In genomic region chr16:21769667-21770066, GRCm38 (mm10) we compare ENCODE assay signal across 10 mouse cellular contexts. TPM values are rescaled to one million over a fixed set of nuclear protein-coding genes. Genes with fewer than 3 reads are reported as not detected.
DNase-seq lines count a peak whose midpoint lies in the region; ATAC-seq and TF ChIP-seq lines count a peak whose summit lies in the region.
"Had no signal": no experiment of that assay in that cellular context is flagged by ENCODE, and none has a peak within 500 bp of the region (broad histone marks: within the 10 kb centered on the region; RNA-seq: fewer than 3 reads in every experiment).

No protein-coding gene starts in this region.

- H3K36me3 ChIP-seq in hindbrain, embryonic 14.5 days (replicated peaks; ENCODE audit: control insufficient read depth, insufficient read depth), result no peaks in the 10 kb centered on the region
- no peaks in the 10 kb centered on the region for H3K36me3 ChIP-seq in hindbrain, embryonic 11.5 days (ENCODE audit: control insufficient read depth, insufficient read depth, low read length)
- H3K36me3 ChIP-seq in E14TG2a.4 (ENCODE audit: insufficient read depth, low read length), result no peaks in the 10 kb centered on the region
- H3K36me3 ChIP-seq in lung, embryonic 14.5 days (ENCODE audit: insufficient read depth), result no peaks in the 10 kb centered on the region
- H3K36me3 ChIP-seq: lung, embryonic 15.5 days; neural tube, embryonic 13.5 days had no signal

- no peaks in the 10 kb centered on the region for H3K4me1 ChIP-seq in hindbrain, embryonic 14.5 days (replicated peaks; ENCODE audit: control insufficient read depth, insufficient read depth, low read length)
- H3K4me1 ChIP-seq in hindbrain, embryonic 11.5 days (replicated peaks; ENCODE audit: control insufficient read depth, insufficient read depth, low read length), result no peaks in the 10 kb centered on the region
- H3K4me1 ChIP-seq in E14TG2a.4 (replicated peaks; ENCODE audit: low read depth, low read length), result no peaks in the 10 kb centered on the region
- H3K4me1 ChIP-seq in lung, embryonic 14.5 days (ENCODE audit: insufficient read depth), result no peaks in the 10 kb centered on the region
- H3K4me1 ChIP-seq: lung, embryonic 15.5 days; neural tube, embryonic 13.5 days had no signal

- no peak for ATAC-seq in hindbrain, embryonic 14.5 days (ENCODE audit: low FRiP score)
- ATAC-seq in hindbrain, embryonic 11.5 days (ENCODE audit: low FRiP score), result no peak
- no peak for ATAC-seq in lung, embryonic 14.5 days (ENCODE audit: insufficient read depth)

- no peak overlapping the region for H3K27ac ChIP-seq in hindbrain, embryonic 14.5 days
- no peak overlapping the region for H3K27ac ChIP-seq in hindbrain, embryonic 11.5 days (ENCODE audit: low read depth, low read length)
- H3K27ac ChIP-seq in lung, embryonic 14.5 days (ENCODE audit: low read depth), result no peak overlapping the region
- H3K27ac ChIP-seq: lung, embryonic 15.5 days; neural tube, embryonic 13.5 days had no signal

- H3K9me3 ChIP-seq in hindbrain, embryonic 14.5 days (ENCODE audit: control insufficient read depth, low read length), result no peaks in the 10 kb centered on the region
- H3K9me3 ChIP-seq in hindbrain, embryonic 11.5 days (ENCODE audit: control insufficient read depth, low read length), result no peaks in the 10 kb centered on the region
- no peaks in the 10 kb centered on the region for H3K9me3 ChIP-seq in E14TG2a.4 (ENCODE audit: low read length)
- H3K9me3 ChIP-seq in lung, embryonic 14.5 days (ENCODE audit: low read depth, low read length), result no peaks in the 10 kb centered on the region
- H3K9me3 ChIP-seq: lung, embryonic 15.5 days; neural tube, embryonic 13.5 days had no signal

- peak; percentile 7; the same call in 1 of the 2 replicates for TF ChIP-seq CTCF in E14TG2a.4 (conservative IDR thresholded peaks at IDR 0.05; ENCODE audit: low read length)
- TF ChIP-seq CTCF in lung, embryonic 14.5 days (IDR thresholded peaks at IDR 0.05; ENCODE audit: low read depth), result peak; percentile 41

- no peak overlapping the region for H3K9ac ChIP-seq in hindbrain, embryonic 14.5 days
- no peak overlapping the region for H3K9ac ChIP-seq in hindbrain, embryonic 11.5 days (ENCODE audit: low read depth, low read length)
- H3K9ac ChIP-seq in lung, embryonic 14.5 days, result no peak overlapping the region
- H3K9ac ChIP-seq: lung, embryonic 15.5 days; neural tube, embryonic 13.5 days had no signal

- H3K4me2 ChIP-seq in hindbrain, embryonic 14.5 days (replicated peaks), result no peak overlapping the region
- H3K4me2 ChIP-seq in hindbrain, embryonic 11.5 days (replicated peaks; ENCODE audit: low read depth, low read length), result no peak overlapping the region
- H3K4me2 ChIP-seq in lung, embryonic 14.5 days, result no peak overlapping the region
- H3K4me2 ChIP-seq: lung, embryonic 15.5 days; neural tube, embryonic 13.5 days had no signal

- H3K4me3 ChIP-seq in hindbrain, embryonic 14.5 days (replicated peaks; ENCODE audit: low read length), result no peak overlapping the region
- H3K4me3 ChIP-seq in hindbrain, embryonic 11.5 days (ENCODE audit: low read depth, low read length), result no peak overlapping the region
- H3K4me3 ChIP-seq in E14TG2a.4 (replicated peaks; ENCODE audit: low read length), result no peak overlapping the region
- no peak overlapping the region for H3K4me3 ChIP-seq in lung, embryonic 14.5 days (ENCODE audit: low read depth, low read length)
- H3K4me3 ChIP-seq: erythroblast, embryonic 14.5 days; lung, embryonic 15.5 days; neural tube, embryonic 13.5 days had no signal

- 84% methylated on average over 5 of the region's 5 CpGs for WGBS in hindbrain, embryonic 14.5 days
- WGBS in hindbrain, embryonic 11.5 days, result 79% methylated on average over 5 of the region's 5 CpGs
- 75% methylated on average over 5 of the region's 5 CpGs for WGBS in lung, embryonic 14.5 days

- H3K27me3 ChIP-seq in hindbrain, embryonic 14.5 days (ENCODE audit: control insufficient read depth, insufficient read depth, low read length), result no peaks in the 10 kb centered on the region
- H3K27me3 ChIP-seq in hindbrain, embryonic 11.5 days (ENCODE audit: control insufficient read depth, insufficient read depth, low read length), result no peaks in the 10 kb centered on the region
- H3K27me3 ChIP-seq in E14TG2a.4 (ENCODE audit: insufficient read depth, low read length), result no peaks in the 10 kb centered on the region
- H3K27me3 ChIP-seq in lung, embryonic 14.5 days (ENCODE audit: insufficient read depth, low read length), result no peaks in the 10 kb centered on the region
- H3K27me3 ChIP-seq: lung, embryonic 15.5 days; neural tube, embryonic 13.5 days had no signal

- DNase-seq in hindbrain, embryonic 14.5 days (ENCODE audit: low spot score), result peak; percentile 30
- DNase-seq in hindbrain, embryonic 11.5 days (ENCODE audit: low spot score), result no peak
- DNase-seq in 416B (ENCODE audit: low read depth), result peak; percentile 43
- peak; percentile 29 for DNase-seq in lung, embryonic 14.5 days
- no peak for DNase-seq in spleen, postnatal 36 days (ENCODE audit: low spot score in 2 of 2)
- DNase-seq in urinary bladder, postnatal 14 days (ENCODE audit: low spot score), result no peak

RNA-seq across cellular contexts. Expression of gene Ehhadh, which starts 17.9 kb away (rescaled TPM):
- polyA plus RNA-seq in hindbrain, embryonic 14.5 days (2014; fragmentation: Nextera tagmentation; extraction: Ambion mirVana), result 2.0 and 2.2 TPM in 2 replicates
- 1.9 and 2.7 TPM in 2 replicates for polyA plus RNA-seq in hindbrain, embryonic 11.5 days (2014; fragmentation: Nextera tagmentation; extraction: Ambion mirVana)
- 1.6 and 2.4 TPM in 2 replicates for polyA plus RNA-seq in lung, embryonic 14.5 days (2014; fragmentation: Nextera tagmentation; extraction: Ambion mirVana)

RNA-seq across cellular contexts. Expression of gene Map3k13, which starts 24.5 kb away (rescaled TPM):
- 8.3 and 8.5 TPM in 2 replicates for polyA plus RNA-seq in hindbrain, embryonic 14.5 days (2014; fragmentation: Nextera tagmentation; extraction: Ambion mirVana)
- 7.5 and 7.8 TPM in 2 replicates for polyA plus RNA-seq in hindbrain, embryonic 11.5 days (2014; fragmentation: Nextera tagmentation; extraction: Ambion mirVana)
- polyA plus RNA-seq in lung, embryonic 14.5 days (2014; fragmentation: Nextera tagmentation; extraction: Ambion mirVana), result 0.65 and 0.95 TPM in 2 replicates

Comparison
In these comparisons a context has a peak if more than half of its experiments do, and no peak if none do; other contexts are left out.
1. DNase-seq: peak in hindbrain, embryonic 14.5 days (single experiment), 416B (single experiment) and lung, embryonic 14.5 days (single experiment); none in hindbrain, embryonic 11.5 days (single experiment), spleen, postnatal 36 days (0 of 2) and urinary bladder, postnatal 14 days (single experiment).